In genomic region chr11:102201408-102201821, GRCm38 (mm10) we compare ENCODE assay signal across 10 mouse cellular contexts. TPM values are rescaled to one million over a fixed set of nuclear protein-coding genes. Genes with fewer than 3 reads are reported as not detected.
DNase-seq lines count a peak whose midpoint lies in the region; TF ChIP-seq lines count a peak whose summit lies in the region.
"Had no signal": no experiment of that assay in that cellular context is flagged by ENCODE, and none has a peak within 500 bp of the region (broad histone marks: within the 10 kb centered on the region; RNA-seq: fewer than 3 reads in every experiment).

No protein-coding gene starts in this region.

- TF ChIP-seq EP300 in CH12.LX (IDR thresholded peaks at IDR 0.05; ENCODE audit: low read length): no peak

- in situ Hi-C loops in CH12.LX (cut with MboI; ENCODE audit: low pct_ligation_motif_present, low pct_unique_long_range_greater_than_20kb, low sequenced_read_pairs): no loop called here

- no peaks in the 10 kb centered on the region for H3K79me2 ChIP-seq in CH12.LX (replicated peaks; ENCODE audit: control insufficient read depth, extremely low read depth, insufficient read depth, poor library complexity, severe bottlenecking)

- H3K9ac ChIP-seq in CH12.LX (ENCODE audit: insufficient read depth, low read depth): no peak overlapping the region
- H3K9ac ChIP-seq: hindbrain, embryonic 14.5 days; lung, embryonic 15.5 days had no signal

- no peak; the same call in 1 of the 2 replicates for TF ChIP-seq CTCF in kidney, adult 2 months (conservative IDR thresholded peaks at IDR 0.05; ENCODE audit: insufficient read depth, insufficient read length, low read depth, low read length)
- peak in 1 of 2 experiments; percentile 60; a peak in 2 of 4 replicates for TF ChIP-seq CTCF in CH12.LX (conservative IDR thresholded peaks at IDR 0.05 in 1 of 2, IDR thresholded peaks at IDR 0.05 in 1 of 2; ENCODE audit: low read depth in 2 of 2, low read length in 2 of 2)
- TF ChIP-seq CTCF in thymus, adult 2 months (IDR thresholded peaks at IDR 0.05; ENCODE audit: borderline replicate concordance, control insufficient read depth, extremely low read depth, insufficient read depth, low read length, poor library complexity): no peak

- no peak overlapping the region for H3K4me3 ChIP-seq in kidney, adult 2 months (ENCODE audit: insufficient read depth, low read depth, low read length)
- H3K4me3 ChIP-seq in CH12.LX (replicated peaks in 1 of 3; ENCODE audit: low read depth in 2 of 3, low read length in 2 of 3, poor library complexity in 1 of 3): no peak overlapping the region
- no peak overlapping the region for H3K4me3 ChIP-seq in limb, embryonic 10.5 days
- no peak overlapping the region for H3K4me3 ChIP-seq in thymus, adult 2 months (ENCODE audit: control insufficient read depth, insufficient read depth, low read length)
- H3K4me3 ChIP-seq: lung, embryonic 15.5 days had no signal

- WGBS in kidney, adult 2 months: 81% methylated on average over 12 of the region's 12 CpGs
- 80% methylated on average over 12 of the region's 12 CpGs for WGBS in limb, embryonic 10.5 days
- 93% methylated on average over 12 of the region's 12 CpGs for WGBS in thymus, adult 2 months

- no peaks in the 10 kb centered on the region; the same call in 1 of the 2 replicates for H3K36me3 ChIP-seq in kidney, adult 2 months (ENCODE audit: control insufficient read depth, insufficient read depth, low read length)
- H3K36me3 ChIP-seq in CH12.LX (replicated peaks in 1 of 2; ENCODE audit: control insufficient read depth in 1 of 2, insufficient read depth in 1 of 2, low read length in 1 of 2): peaks cover 83 to 98% of the 10 kb centered on the region in 2 experiments
- H3K36me3 ChIP-seq in limb, embryonic 10.5 days: peaks cover 98% of the 10 kb centered on the region
- peaks cover 7% of the 10 kb centered on the region; the same call in 1 of the 2 replicates for H3K36me3 ChIP-seq in thymus, adult 2 months (ENCODE audit: control insufficient read depth, insufficient read depth, low read length)

- no peak for TF ChIP-seq POLR2A in kidney, adult 2 months (IDR thresholded peaks at IDR 0.05; ENCODE audit: low read depth, low read length)
- TF ChIP-seq POLR2A in CH12.LX (IDR thresholded peaks at IDR 0.05; ENCODE audit: low read depth, low read length): no peak
- no peak for TF ChIP-seq POLR2A in thymus, adult 2 months (IDR thresholded peaks at IDR 0.05; ENCODE audit: control insufficient read depth, extremely low read depth, insufficient read depth, low read length, poor library complexity)

- TF ChIP-seq RAD21 in CH12.LX (IDR thresholded peaks at IDR 0.05; ENCODE audit: low read depth, low read length): peak; percentile 50

- peak; percentile 29 for DNase-seq in cerebellum, adult 9-11 months
- DNase-seq in cerebellum, adult 11-12 months: no peak
- peak; percentile 24 for DNase-seq in kidney, postnatal 10 days
- DNase-seq in kidney, adult 2 months: no peak
- DNase-seq in CH12.LX (ENCODE audit: extremely low read depth): no peak
- DNase-seq in limb, embryonic 10.5 days (ENCODE audit: low spot score): no peak
- no peak for DNase-seq in heart, adult 18-20 months
- DNase-seq in thymus, adult 2 months: no peak

- no peaks in the 10 kb centered on the region for H3K4me1 ChIP-seq in kidney, adult 2 months (ENCODE audit: control insufficient read depth, insufficient read depth, low read length)
- no peaks in the 10 kb centered on the region for H3K4me1 ChIP-seq in CH12.LX (ENCODE audit: control insufficient read depth in 1 of 2, insufficient read depth in 2 of 2)
- H3K4me1 ChIP-seq in limb, embryonic 10.5 days: peaks cover 33% of the 10 kb centered on the region
- H3K4me1 ChIP-seq in thymus, adult 2 months (replicated peaks; ENCODE audit: control insufficient read depth, insufficient read depth, low read length): no peaks in the 10 kb centered on the region

- H3K4me2 ChIP-seq in CH12.LX (ENCODE audit: insufficient read depth, low read depth, poor library complexity, severe bottlenecking): no peak overlapping the region
- H3K4me2 ChIP-seq: hindbrain, embryonic 14.5 days; lung, embryonic 15.5 days had no signal

- no peaks in the 10 kb centered on the region for H3K9me3 ChIP-seq in CH12.LX (replicated peaks; ENCODE audit: low read length)
- no peaks in the 10 kb centered on the region for H3K9me3 ChIP-seq in limb, embryonic 10.5 days (replicated peaks)
- H3K9me3 ChIP-seq: lung, embryonic 15.5 days had no signal

- no peaks in the 10 kb centered on the region for H3K27me3 ChIP-seq in kidney, adult 2 months (replicated peaks; ENCODE audit: control insufficient read depth, insufficient read depth, low read length)
- H3K27me3 ChIP-seq in CH12.LX (replicated peaks): no peaks in the 10 kb centered on the region
- H3K27me3 ChIP-seq in limb, embryonic 10.5 days (ENCODE audit: low read depth, poor library complexity, severe bottlenecking): peaks cover 4% of the 10 kb centered on the region
- H3K27me3 ChIP-seq in thymus, adult 2 months (ENCODE audit: control insufficient read depth, insufficient read depth, low read length): no peaks in the 10 kb centered on the region
- H3K27me3 ChIP-seq: lung, embryonic 15.5 days had no signal

- H3K27ac ChIP-seq in kidney, adult 2 months (ENCODE audit: insufficient read depth, low read depth, low read length): no peak overlapping the region
- H3K27ac ChIP-seq in CH12.LX (ENCODE audit: insufficient read depth, low read depth): no peak overlapping the region
- peak overlapping the region; percentile 37; the same call in 1 of the 2 replicates for H3K27ac ChIP-seq in limb, embryonic 10.5 days
- no peak overlapping the region for H3K27ac ChIP-seq in thymus, adult 2 months (ENCODE audit: control insufficient read depth, insufficient read depth, low read length)
- H3K27ac ChIP-seq: hindbrain, embryonic 14.5 days; lung, embryonic 15.5 days had no signal

- dilution Hi-C loops in CH12.LX (cut with MboI; ENCODE audit: extremely low pct_ligation_motif_present, extremely low pct_unique_long_range_greater_than_20kb, low sequenced_read_pairs): no loop called here

TF ChIP-seq in CH12.LX, 34 proteins besides CTCF, POLR2A, EP300 and RAD21:
- TF ChIP-seq POLR2AphosphoS2 (IDR thresholded peaks at IDR 0.05; ENCODE audit: low read depth, low read length): no peak
- peak; percentile 68 for TF ChIP-seq SMC3 (IDR thresholded peaks at IDR 0.05; ENCODE audit: low read depth, low read length)
TF ChIP-seq in CH12.LX: peak in this region for 1.

RNA-seq across cellular contexts. Expression of gene G6pc3, which starts 12.0 kb away (rescaled TPM):
- 127 and 138 TPM in 2 replicates for polyA plus RNA-seq in kidney, adult 2 months (2012; rRNA removed)
- 31.9 and 34.7 TPM in 2 replicates for total RNA-seq in CH12.LX (2012; rRNA removed)
- total RNA-seq in CH12.LX (2014; rRNA removed): 26.3 and 31.3 TPM in 2 replicates
- polyA plus RNA-seq in CH12.LX (2012; ENCODE audit: insufficient read length, low read depth): 65.6 and 72.3 TPM in 2 replicates
- polyA plus RNA-seq in limb, embryonic 10.5 days (2016; fragmentation: Nextera tagmentation; extraction: Ambion mirVana): 41.4 and 41.6 TPM in 2 replicates
- total RNA-seq in heart, adult 18-20 months (2021): 10 to 100 TPM; 54.5 to 56.6 TPM
- polyA plus RNA-seq in thymus, adult 2 months (2012; rRNA removed): 48.6 and 56.5 TPM in 2 replicates

RNA-seq across cellular contexts. Expression of gene Lsm12, which starts 16.3 kb away (rescaled TPM):
- polyA plus RNA-seq in kidney, adult 2 months (2012; rRNA removed): 33.0 and 39.6 TPM in 2 replicates
- total RNA-seq in CH12.LX (2012; rRNA removed): 66.9 and 78.7 TPM in 2 replicates
- total RNA-seq in CH12.LX (2014; rRNA removed): 70.0 and 78.9 TPM in 2 replicates
- 164 and 185 TPM in 2 replicates for polyA plus RNA-seq in CH12.LX (2012; ENCODE audit: insufficient read length, low read depth)
- polyA plus RNA-seq in limb, embryonic 10.5 days (2016; fragmentation: Nextera tagmentation; extraction: Ambion mirVana): 125 and 146 TPM in 2 replicates
- total RNA-seq in heart, adult 18-20 months (2021): 10 to 100 TPM; 45.5 to 50.6 TPM
- 36.1 and 42.2 TPM in 2 replicates for polyA plus RNA-seq in thymus, adult 2 months (2012; rRNA removed)

RNA-seq across cellular contexts. Expression of gene Hdac5, which starts 28.6 kb away (rescaled TPM):
- polyA plus RNA-seq in kidney, adult 2 months (2012; rRNA removed): 69.2 TPM in 2 replicates
- total RNA-seq in CH12.LX (2012; rRNA removed) (49.6 and 49.9 TPM in 2 replicates), CH12.LX (2014; rRNA removed) (23.3 and 24.9 TPM in 2 replicates)
- polyA plus RNA-seq in CH12.LX (2012; ENCODE audit: insufficient read length, low read depth): 46.4 and 53.9 TPM in 2 replicates
- polyA plus RNA-seq in limb, embryonic 10.5 days (2016; fragmentation: Nextera tagmentation; extraction: Ambion mirVana): 36.4 and 50.2 TPM in 2 replicates
- 100 to 1,000 TPM; 115 to 117 TPM for total RNA-seq in heart, adult 18-20 months (2021)
- 76.8 and 81.7 TPM in 2 replicates for polyA plus RNA-seq in thymus, adult 2 months (2012; rRNA removed)

RNA-seq across cellular contexts. Expression of gene Tmem101, which starts 45.2 kb away (rescaled TPM):
- polyA plus RNA-seq in kidney, adult 2 months (2012; rRNA removed): 17.7 and 18.3 TPM in 2 replicates
- total RNA-seq in CH12.LX (2012; rRNA removed) (56.7 and 63.1 TPM in 2 replicates), CH12.LX (2014; rRNA removed) (36.1 and 38.5 TPM in 2 replicates)
- polyA plus RNA-seq in CH12.LX (2012; ENCODE audit: insufficient read length, low read depth): 29.7 and 35.4 TPM in 2 replicates
- 34.0 and 39.6 TPM in 2 replicates for polyA plus RNA-seq in limb, embryonic 10.5 days (2016; fragmentation: Nextera tagmentation; extraction: Ambion mirVana)
- 10 to 100 TPM; 14.1 to 14.9 TPM for total RNA-seq in heart, adult 18-20 months (2021)
- polyA plus RNA-seq in thymus, adult 2 months (2012; rRNA removed): 26.2 and 31.3 TPM in 2 replicates

RNA-seq across cellular contexts. Expression of gene BC030867, which starts 47.3 kb away (rescaled TPM):
- polyA plus RNA-seq in kidney, adult 2 months (2012; rRNA removed): 0.41 and 0.81 TPM in 2 replicates
- total RNA-seq in CH12.LX (2012; rRNA removed) (25.6 and 26.2 TPM in 2 replicates), CH12.LX (2014; rRNA removed) (9.7 and 11.4 TPM in 2 replicates)
- polyA plus RNA-seq in CH12.LX (2012; ENCODE audit: insufficient read length, low read depth): 34.0 and 35.2 TPM in 2 replicates
- 33.4 and 35.7 TPM in 2 replicates for polyA plus RNA-seq in limb, embryonic 10.5 days (2016; fragmentation: Nextera tagmentation; extraction: Ambion mirVana)
- under 1 TPM; 0.22 to 0.28 TPM for total RNA-seq in heart, adult 18-20 months (2021)
- polyA plus RNA-seq in thymus, adult 2 months (2012; rRNA removed): 13.0 and 17.7 TPM in 2 replicates

Comparison
In these comparisons a context has a peak if more than half of its experiments do, and no peak if none do; other contexts are left out.
1. DNase-seq: peak in cerebellum, adult 9-11 months (single experiment) and kidney, postnatal 10 days (single experiment); none in cerebellum, adult 11-12 months (single experiment), kidney, adult 2 months (single experiment), CH12.LX (single experiment), limb, embryonic 10.5 days (single experiment), heart, adult 18-20 months (0 of 2) and thymus, adult 2 months (single experiment).